Comparison of ENCODE assay signal across 8 mouse cellular contexts in genomic region chr12:102744839-102745238, GRCm38 (mm10). TPM values are rescaled to one million over a fixed set of nuclear protein-coding genes. Genes with fewer than 3 reads are reported as not detected.
A peak's percentile ranks its signal among the peaks of the same experiment; 100 is the strongest.
DNase-seq lines count a peak whose midpoint lies in the region; ATAC-seq and TF ChIP-seq lines count a peak whose summit lies in the region.

No protein-coding gene starts in this region.

- H3K4me1 ChIP-seq in kidney, embryonic 14.5 days (ENCODE audit: control insufficient read depth, insufficient read depth, low read length): peaks cover 9% of the 10 kb centered on the region; the same call in 1 of the 2 replicates
- peaks cover 8% of the 10 kb centered on the region for H3K4me1 ChIP-seq in kidney, adult 2 months (ENCODE audit: control insufficient read depth, insufficient read depth, low read length)
- H3K4me1 ChIP-seq in hindbrain, embryonic 14.5 days (replicated peaks; ENCODE audit: control insufficient read depth, insufficient read depth, low read length): peaks cover 22% of the 10 kb centered on the region
- peaks cover 16% of the 10 kb centered on the region for H3K4me1 ChIP-seq in midbrain, embryonic 11.5 days (ENCODE audit: control insufficient read depth, insufficient read depth, low read length)

- peaks cover 14% of the 10 kb centered on the region; the same call in 1 of the 2 replicates for H3K36me3 ChIP-seq in kidney, embryonic 14.5 days (ENCODE audit: control insufficient read depth, insufficient read depth, low read length)
- no peaks in the 10 kb centered on the region for H3K36me3 ChIP-seq in kidney, adult 2 months (ENCODE audit: control insufficient read depth, insufficient read depth, low read length)
- peaks cover 23% of the 10 kb centered on the region for H3K36me3 ChIP-seq in hindbrain, embryonic 14.5 days (replicated peaks; ENCODE audit: control insufficient read depth, insufficient read depth)
- peaks cover 7% of the 10 kb centered on the region; the same call in 1 of the 2 replicates for H3K36me3 ChIP-seq in midbrain, embryonic 11.5 days (ENCODE audit: control insufficient read depth, insufficient read depth, low read length)

- no peak for ATAC-seq in kidney, embryonic 14.5 days (ENCODE audit: low FRiP score, low TSS enrichment)
- no peak for ATAC-seq in hindbrain, embryonic 14.5 days (ENCODE audit: low FRiP score)
- no peak for ATAC-seq in midbrain, embryonic 11.5 days (ENCODE audit: low FRiP score)

- TF ChIP-seq POLR2A in kidney, adult 2 months (IDR thresholded peaks at IDR 0.05; ENCODE audit: low read depth, low read length): no peak

- WGBS in kidney, embryonic 14.5 days: 64% methylated on average over 6 of the region's 6 CpGs
- WGBS in kidney, adult 2 months: 46% methylated on average over 6 of the region's 6 CpGs
- WGBS in hindbrain, embryonic 14.5 days: 63% methylated on average over 6 of the region's 6 CpGs
- 70% methylated on average over 6 of the region's 6 CpGs for WGBS in midbrain, embryonic 11.5 days

- peak overlapping the region; percentile 72; the same call in 1 of the 2 replicates for H3K4me3 ChIP-seq in kidney, embryonic 14.5 days (ENCODE audit: low read length)
- H3K4me3 ChIP-seq in kidney, adult 2 months (ENCODE audit: insufficient read depth, low read depth, low read length): no peak overlapping the region
- H3K4me3 ChIP-seq in hindbrain, embryonic 14.5 days (replicated peaks; ENCODE audit: low read length): no peak overlapping the region; the same call in 1 of the 2 replicates
- H3K4me3 ChIP-seq in midbrain, embryonic 11.5 days (ENCODE audit: low read depth, low read length): no peak overlapping the region; the same call in 1 of the 2 replicates

- no peak overlapping the region for H3K27ac ChIP-seq in kidney, embryonic 14.5 days (ENCODE audit: low read depth, low read length)
- H3K27ac ChIP-seq in kidney, adult 2 months (ENCODE audit: insufficient read depth, low read depth, low read length): no peak overlapping the region; the same call in none of the 2 replicates
- no peak overlapping the region for H3K27ac ChIP-seq in hindbrain, embryonic 14.5 days
- H3K27ac ChIP-seq in midbrain, embryonic 11.5 days (ENCODE audit: low read depth, low read length): no peak overlapping the region

- no peak for DNase-seq in kidney, adult 2 months
- DNase-seq in NIH3T3 (ENCODE audit: low read depth): peak; percentile 37
- DNase-seq in hindbrain, embryonic 14.5 days (ENCODE audit: low spot score): no peak
- no peak for DNase-seq in midbrain, embryonic 11.5 days (ENCODE audit: low spot score, missing footprints)
- no peak for DNase-seq in cerebellum, adult 8-10 months
- DNase-seq in left cerebral cortex, adult 9 months (ENCODE audit: low spot score in 2 of 2): no peak
- DNase-seq in gastrocnemius, postnatal 25 days: no peak

- no peaks in the 10 kb centered on the region for H3K27me3 ChIP-seq in kidney, embryonic 14.5 days (ENCODE audit: control insufficient read depth, insufficient read depth, low read length)
- no peaks in the 10 kb centered on the region for H3K27me3 ChIP-seq in kidney, adult 2 months (replicated peaks; ENCODE audit: control insufficient read depth, insufficient read depth, low read length)
- no peaks in the 10 kb centered on the region for H3K27me3 ChIP-seq in hindbrain, embryonic 14.5 days (ENCODE audit: control insufficient read depth, insufficient read depth, low read length)
- H3K27me3 ChIP-seq in midbrain, embryonic 11.5 days (ENCODE audit: control insufficient read depth, insufficient read depth, low read length): no peaks in the 10 kb centered on the region

- no peaks in the 10 kb centered on the region for H3K9me3 ChIP-seq in kidney, embryonic 14.5 days (ENCODE audit: control insufficient read depth, low read length)
- no peaks in the 10 kb centered on the region for H3K9me3 ChIP-seq in hindbrain, embryonic 14.5 days (ENCODE audit: control insufficient read depth, low read length)
- no peaks in the 10 kb centered on the region for H3K9me3 ChIP-seq in midbrain, embryonic 11.5 days (ENCODE audit: control insufficient read depth, low read length)

- H3K4me2 ChIP-seq in kidney, embryonic 14.5 days (replicated peaks; ENCODE audit: low read depth, low read length): peak overlapping the region; percentile 85
- peak overlapping the region; percentile 86 for H3K4me2 ChIP-seq in hindbrain, embryonic 14.5 days (replicated peaks)
- peak overlapping the region; percentile 88; the same call in 1 of the 2 replicates for H3K4me2 ChIP-seq in midbrain, embryonic 11.5 days

- H3K9ac ChIP-seq in kidney, embryonic 14.5 days (ENCODE audit: low read depth, low read length): peak overlapping the region; percentile 85; the same call in 1 of the 2 replicates
- peak overlapping the region; percentile 13; the same call in 1 of the 2 replicates for H3K9ac ChIP-seq in hindbrain, embryonic 14.5 days
- no peak overlapping the region for H3K9ac ChIP-seq in midbrain, embryonic 11.5 days (ENCODE audit: low read length)

- TF ChIP-seq CTCF in kidney, adult 2 months (conservative IDR thresholded peaks at IDR 0.05; ENCODE audit: insufficient read depth, insufficient read length, low read depth, low read length): no peak

RNA-seq across cellular contexts. Expression of gene Tmem251, which starts 1.3 kb away (rescaled TPM):
- 11.9 and 12.1 TPM in 2 replicates for polyA plus RNA-seq in kidney, embryonic 14.5 days (2014; fragmentation: Nextera tagmentation; extraction: Ambion mirVana)
- polyA plus RNA-seq in kidney, adult 2 months (2012; rRNA removed): 2.2 and 2.9 TPM in 2 replicates
- polyA plus RNA-seq in hindbrain, embryonic 14.5 days (2014; fragmentation: Nextera tagmentation; extraction: Ambion mirVana): 11.9 and 12.8 TPM in 2 replicates
- polyA plus RNA-seq in midbrain, embryonic 11.5 days (2014; fragmentation: Nextera tagmentation; extraction: Ambion mirVana): 12.2 and 12.3 TPM in 2 replicates
- total RNA-seq in gastrocnemius, postnatal 25 days (2021): 1 to 10 TPM; 1.8 to 2.9 TPM

RNA-seq across cellular contexts. Expression of gene Moap1, which starts 1.4 kb away (rescaled TPM):
- polyA plus RNA-seq in kidney, embryonic 14.5 days (2014; fragmentation: Nextera tagmentation; extraction: Ambion mirVana): 21.1 and 25.9 TPM in 2 replicates
- 0.49 and 0.74 TPM in 2 replicates for polyA plus RNA-seq in kidney, adult 2 months (2012; rRNA removed)
- polyA plus RNA-seq in hindbrain, embryonic 14.5 days (2014; fragmentation: Nextera tagmentation; extraction: Ambion mirVana): 64.6 and 67.3 TPM in 2 replicates
- polyA plus RNA-seq in midbrain, embryonic 11.5 days (2014; fragmentation: Nextera tagmentation; extraction: Ambion mirVana): 40.8 and 41.4 TPM in 2 replicates
- total RNA-seq in gastrocnemius, postnatal 25 days (2021): 1 to 10 TPM; 3.7 to 4.6 TPM

RNA-seq across cellular contexts. Expression of gene Gm28051, which starts 12.7 kb away (rescaled TPM):
- polyA plus RNA-seq in kidney, embryonic 14.5 days (2014; fragmentation: Nextera tagmentation; extraction: Ambion mirVana): not detected in 2 replicates
- polyA plus RNA-seq in kidney, adult 2 months (2012; rRNA removed): not detected in 2 replicates
- not detected in 2 replicates for polyA plus RNA-seq in hindbrain, embryonic 14.5 days (2014; fragmentation: Nextera tagmentation; extraction: Ambion mirVana)
- polyA plus RNA-seq in midbrain, embryonic 11.5 days (2014; fragmentation: Nextera tagmentation; extraction: Ambion mirVana): not detected in 2 replicates
- total RNA-seq in gastrocnemius, postnatal 25 days (2021): not detected

RNA-seq across cellular contexts. Expression of gene Gon7, which starts 12.8 kb away (rescaled TPM):
- 34.7 and 38.1 TPM in 2 replicates for polyA plus RNA-seq in kidney, embryonic 14.5 days (2014; fragmentation: Nextera tagmentation; extraction: Ambion mirVana)
- polyA plus RNA-seq in kidney, adult 2 months (2012; rRNA removed): 9.3 and 10.4 TPM in 2 replicates
- polyA plus RNA-seq in hindbrain, embryonic 14.5 days (2014; fragmentation: Nextera tagmentation; extraction: Ambion mirVana): 40.2 and 45.7 TPM in 2 replicates
- polyA plus RNA-seq in midbrain, embryonic 11.5 days (2014; fragmentation: Nextera tagmentation; extraction: Ambion mirVana): 47.7 and 52.6 TPM in 2 replicates
- 10 to 100 TPM in 1 of 2 experiments, 1 to 10 TPM in 1; 6.5 to 10.1 TPM for total RNA-seq in gastrocnemius, postnatal 25 days (2021)

RNA-seq across cellular contexts. Expression of gene Ubr7, which starts 12.9 kb away (rescaled TPM):
- 33.7 and 53.7 TPM in 2 replicates for polyA plus RNA-seq in kidney, embryonic 14.5 days (2014; fragmentation: Nextera tagmentation; extraction: Ambion mirVana)
- polyA plus RNA-seq in kidney, adult 2 months (2012; rRNA removed): 12.2 and 14.8 TPM in 2 replicates
- 44.8 and 48.6 TPM in 2 replicates for polyA plus RNA-seq in hindbrain, embryonic 14.5 days (2014; fragmentation: Nextera tagmentation; extraction: Ambion mirVana)
- 70.8 and 75.0 TPM in 2 replicates for polyA plus RNA-seq in midbrain, embryonic 11.5 days (2014; fragmentation: Nextera tagmentation; extraction: Ambion mirVana)
- 10 to 100 TPM; 12.8 to 13.1 TPM for total RNA-seq in gastrocnemius, postnatal 25 days (2021)

Comparison
In these comparisons a context has a peak if more than half of its experiments do, and no peak if none do; other contexts are left out.
1. RNA of gene Moap1, which starts 1.4 kb away (polyA plus RNA-seq): 64.6 to 67.3 TPM in hindbrain, embryonic 14.5 days, 40.8 to 41.4 TPM in midbrain, embryonic 11.5 days and 21.1 to 25.9 TPM in kidney, embryonic 14.5 days; 0.49 to 0.74 TPM in kidney, adult 2 months; every median in the first group is over 10 times any median in the second.
2. Peak in every context shown above with its lines, with median percentiles within 50 percentile points of each other: H3K4me2 ChIP-seq.